Mouse (Mus musculus): Measurements from ENCODE around the gene Slc16a14. TPM values are rescaled to one million over a fixed set of nuclear protein-coding genes. Genes with fewer than 3 reads are reported as not detected.

The Slc16a14 gene
- polyA plus RNA-seq, 1 experiment: not detected

DNA sequence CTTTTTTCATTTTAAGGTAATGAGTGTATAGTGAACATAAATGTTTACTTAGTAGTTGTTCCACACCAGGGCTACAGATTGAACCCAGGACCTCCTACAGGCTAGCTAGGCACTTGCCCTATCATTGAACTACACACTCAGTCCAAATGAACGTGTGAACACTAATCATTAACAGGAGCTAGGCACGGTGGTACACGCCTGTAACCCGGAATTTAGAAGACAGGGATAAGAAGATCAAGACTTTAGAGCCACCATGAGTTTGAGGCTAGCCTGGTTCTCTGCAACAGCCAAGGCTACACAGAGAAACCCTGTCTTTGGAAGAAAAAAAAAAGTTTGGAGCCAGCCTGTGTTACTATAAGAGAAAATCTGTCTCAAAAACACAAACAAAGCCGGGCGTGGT is 75.3 kb downstream of the Slc16a14 start:
- no peak overlapping the region for H3K27ac ChIP-seq (ENCODE audit: control insufficient read depth, insufficient read depth, low read depth, low read length, poor library complexity)
- 84% methylated on average over 6 of the region's 6 CpGs for WGBS
- no peak overlapping the region for H3K4me3 ChIP-seq (replicated peaks; ENCODE audit: control insufficient read depth, low read depth, low read length)
- TF ChIP-seq CTCF (IDR thresholded peaks at IDR 0.05; ENCODE audit: control insufficient read depth, insufficient read depth, low read length) (no peak), POLR2A (IDR thresholded peaks at IDR 0.05; ENCODE audit: borderline replicate concordance, control insufficient read depth, low read depth, low read length) (no peak)
- H3K4me1 ChIP-seq (ENCODE audit: control insufficient read depth, insufficient read depth, low read length): no peaks in the 10 kb centered on the region

Other genes with a start within 250 kb of the Slc16a14 start
- 0.70 TPM in 1 of 2 replicates, not detected in the other for gene Dner, start 238.9 kb downstream of the Slc16a14 start, polyA plus RNA-seq (2011; ENCODE audit: insufficient read depth, insufficient read length, low replicate concordance, missing spikeins)
- 1.7 and 5.5 TPM in 2 replicates for gene Fbxo36, start 95.3 kb downstream of the Slc16a14 start, polyA plus RNA-seq (2011; ENCODE audit: insufficient read depth, insufficient read length, low replicate concordance, missing spikeins)
- 60.4 and 130 TPM in 2 replicates for gene Trip12, start 94.6 kb downstream of the Slc16a14 start, polyA plus RNA-seq (2011; ENCODE audit: insufficient read depth, insufficient read length, low replicate concordance, missing spikeins)
- gene Gm10553, start 165.0 kb upstream of the Slc16a14 start, polyA plus RNA-seq (2011; ENCODE audit: insufficient read depth, insufficient read length, low replicate concordance, missing spikeins): not detected in 2 replicates
- 1.1 and 6.3 TPM in 2 replicates for gene A530032D15Rik, start 174.7 kb upstream of the Slc16a14 start, polyA plus RNA-seq (2011; ENCODE audit: insufficient read depth, insufficient read length, low replicate concordance, missing spikeins)

Measured in bone marrow, adult 2 months (tissue).